Mouse (Mus musculus): ENCODE data around the gene Rcbtb2. TPM values are rescaled to one million over a fixed set of nuclear protein-coding genes. Genes with fewer than 3 reads are reported as not detected.

Gene Rcbtb2
- 64.0 and 77.0 TPM in 2 replicates for polyA plus RNA-seq (2014; fragmentation: Nextera tagmentation; extraction: Ambion mirVana)

- 74% methylated on average over 4 of the region's 4 CpGs for WGBS
- H3K4me3 ChIP-seq (replicated peaks; ENCODE audit: low read length), result no peak within 1 kb of the TSS
- no peak for DNase-seq (ENCODE audit: low spot score)
- H3K27ac ChIP-seq, result no peak within 1 kb of the TSS
- H3K4me1 ChIP-seq (replicated peaks; ENCODE audit: control insufficient read depth, insufficient read depth, low read length), result no peaks in the 10 kb centered on the region
- no peak within 1 kb of the TSS for H3K4me2 ChIP-seq (replicated peaks)
- no peaks in the 10 kb centered on the region for H3K9me3 ChIP-seq (ENCODE audit: control insufficient read depth, low read length)
- no peaks in the 10 kb centered on the region for H3K36me3 ChIP-seq (replicated peaks; ENCODE audit: control insufficient read depth, insufficient read depth)
- H3K27me3 ChIP-seq (ENCODE audit: control insufficient read depth, insufficient read depth, low read length), result no peaks in the 10 kb centered on the region
- no peak for ATAC-seq (ENCODE audit: low FRiP score)
- no peak within 1 kb of the TSS for H3K9ac ChIP-seq
Observed at GRCm38 (mm10) chr14:73122923-73123278, at the start of gene Rcbtb2. TSS of gene Rcbtb2 (plus strand) at chr14:73123037.

GRCm38 (mm10) chr14:73083563-73083962, 39.3 kb upstream of the Rcbtb2 start:
- no peaks in the 10 kb centered on the region for H3K27me3 ChIP-seq (ENCODE audit: control insufficient read depth, insufficient read depth, low read length)
- H3K4me2 ChIP-seq (replicated peaks), result no peak overlapping the region
- no peak overlapping the region for H3K9ac ChIP-seq
- H3K36me3 ChIP-seq (replicated peaks; ENCODE audit: control insufficient read depth, insufficient read depth), result no peaks in the 10 kb centered on the region
- DNase-seq (ENCODE audit: low spot score) (no peak), ATAC-seq (ENCODE audit: low FRiP score) (no peak)
- no peak overlapping the region for H3K27ac ChIP-seq
- no peaks in the 10 kb centered on the region for H3K9me3 ChIP-seq (ENCODE audit: control insufficient read depth, low read length)
- no peaks in the 10 kb centered on the region for H3K4me1 ChIP-seq (replicated peaks; ENCODE audit: control insufficient read depth, insufficient read depth, low read length)
- 93% methylated on average over 2 of the region's 2 CpGs for WGBS
- no peak overlapping the region for H3K4me3 ChIP-seq (replicated peaks; ENCODE audit: low read length)

- no peak for ATAC-seq (ENCODE audit: low FRiP score)
- Histone ChIP-seq H3K9me3 (ENCODE audit: control insufficient read depth, low read length) (no peaks in the 10 kb centered on the region), H3K36me3 (replicated peaks; ENCODE audit: control insufficient read depth, insufficient read depth) (no peaks in the 10 kb centered on the region), H3K4me1 (replicated peaks; ENCODE audit: control insufficient read depth, insufficient read depth, low read length) (no peaks in the 10 kb centered on the region), H3K4me2 (replicated peaks) (no peak overlapping the region), H3K4me3 (replicated peaks; ENCODE audit: low read length) (no peak overlapping the region), H3K9ac (no peak overlapping the region), H3K27me3 (ENCODE audit: control insufficient read depth, insufficient read depth, low read length) (no peaks in the 10 kb centered on the region), H3K27ac (no peak overlapping the region)
- no peak for DNase-seq (ENCODE audit: low spot score)
- 64% methylated on average over 3 of the region's 3 CpGs for WGBS
Observed at GRCm38 (mm10) chr14:73086425-73086824, 36.4 kb upstream of the Rcbtb2 start.

GRCm38 (mm10) chr14:73087247-73087646, 35.6 kb upstream of the Rcbtb2 start:
- Histone ChIP-seq H3K4me3 (replicated peaks; ENCODE audit: low read length) (no peak overlapping the region), H3K4me2 (replicated peaks) (no peak overlapping the region), H3K27ac (no peak overlapping the region), H3K36me3 (replicated peaks; ENCODE audit: control insufficient read depth, insufficient read depth) (no peaks in the 10 kb centered on the region), H3K9ac (no peak overlapping the region), H3K9me3 (ENCODE audit: control insufficient read depth, low read length) (no peaks in the 10 kb centered on the region), H3K4me1 (replicated peaks; ENCODE audit: control insufficient read depth, insufficient read depth, low read length) (no peaks in the 10 kb centered on the region), H3K27me3 (ENCODE audit: control insufficient read depth, insufficient read depth, low read length) (no peaks in the 10 kb centered on the region)
- WGBS, result 97% methylated on average over 5 of the region's 5 CpGs
- ATAC-seq (ENCODE audit: low FRiP score) (no peak), DNase-seq (ENCODE audit: low spot score) (no peak)

GRCm38 (mm10) chr14:73087746-73088145, 35.1 kb upstream of the Rcbtb2 start:
- no peak overlapping the region for H3K4me2 ChIP-seq (replicated peaks)
- H3K27ac ChIP-seq, result no peak overlapping the region
- WGBS, result 87% methylated on average over 5 of the region's 5 CpGs
- no peak overlapping the region for H3K4me3 ChIP-seq (replicated peaks; ENCODE audit: low read length)
- no peak overlapping the region for H3K9ac ChIP-seq
- H3K9me3 ChIP-seq (ENCODE audit: control insufficient read depth, low read length), result no peaks in the 10 kb centered on the region
- H3K36me3 ChIP-seq (replicated peaks; ENCODE audit: control insufficient read depth, insufficient read depth), result no peaks in the 10 kb centered on the region
- no peak for DNase-seq (ENCODE audit: low spot score)
- H3K4me1 ChIP-seq (replicated peaks; ENCODE audit: control insufficient read depth, insufficient read depth, low read length), result no peaks in the 10 kb centered on the region
- ATAC-seq (ENCODE audit: low FRiP score), result no peak
- H3K27me3 ChIP-seq (ENCODE audit: control insufficient read depth, insufficient read depth, low read length), result no peaks in the 10 kb centered on the region

GRCm38 (mm10) chr14:73088224-73088623, 34.6 kb upstream of the Rcbtb2 start:
- DNase-seq (ENCODE audit: low spot score), result no peak
- H3K9ac ChIP-seq, result no peak overlapping the region
- ATAC-seq (ENCODE audit: low FRiP score), result no peak
- WGBS, result 89% methylated on average over 1 of the region's 1 CpGs
- no peaks in the 10 kb centered on the region for H3K4me1 ChIP-seq (replicated peaks; ENCODE audit: control insufficient read depth, insufficient read depth, low read length)
- H3K27ac ChIP-seq, result no peak overlapping the region
- no peak overlapping the region for H3K4me2 ChIP-seq (replicated peaks)
- H3K27me3 ChIP-seq (ENCODE audit: control insufficient read depth, insufficient read depth, low read length), result no peaks in the 10 kb centered on the region
- no peak overlapping the region for H3K4me3 ChIP-seq (replicated peaks; ENCODE audit: low read length)
- H3K9me3 ChIP-seq (ENCODE audit: control insufficient read depth, low read length), result no peaks in the 10 kb centered on the region
- no peaks in the 10 kb centered on the region for H3K36me3 ChIP-seq (replicated peaks; ENCODE audit: control insufficient read depth, insufficient read depth)

GRCm38 (mm10) chr14:73092871-73093270, 30.0 kb upstream of the Rcbtb2 start:
- no peak for DNase-seq (ENCODE audit: low spot score)
- H3K9ac ChIP-seq, result no peak overlapping the region
- no peaks in the 10 kb centered on the region for H3K36me3 ChIP-seq (replicated peaks; ENCODE audit: control insufficient read depth, insufficient read depth)
- no peaks in the 10 kb centered on the region for H3K9me3 ChIP-seq (ENCODE audit: control insufficient read depth, low read length)
- WGBS, result 93% methylated on average over 3 of the region's 3 CpGs
- no peak overlapping the region for H3K4me3 ChIP-seq (replicated peaks; ENCODE audit: low read length)
- H3K4me1 ChIP-seq (replicated peaks; ENCODE audit: control insufficient read depth, insufficient read depth, low read length), result no peaks in the 10 kb centered on the region
- no peak overlapping the region for H3K4me2 ChIP-seq (replicated peaks)
- H3K27ac ChIP-seq, result no peak overlapping the region
- no peaks in the 10 kb centered on the region for H3K27me3 ChIP-seq (ENCODE audit: control insufficient read depth, insufficient read depth, low read length)
- ATAC-seq (ENCODE audit: low FRiP score), result no peak

GRCm38 (mm10) chr14:73094802-73095550, 27.9 kb upstream of the Rcbtb2 start:
- H3K4me1 ChIP-seq (replicated peaks; ENCODE audit: control insufficient read depth, insufficient read depth, low read length), result no peaks in the 10 kb centered on the region
- no peak for DNase-seq (ENCODE audit: low spot score)
- no peaks in the 10 kb centered on the region for H3K27me3 ChIP-seq (ENCODE audit: control insufficient read depth, insufficient read depth, low read length)
- H3K4me2 ChIP-seq (replicated peaks), result no peak overlapping the region
- 84% methylated on average over 13 of the region's 13 CpGs for WGBS
- H3K4me3 ChIP-seq (replicated peaks; ENCODE audit: low read length), result no peak overlapping the region
- no peaks in the 10 kb centered on the region for H3K36me3 ChIP-seq (replicated peaks; ENCODE audit: control insufficient read depth, insufficient read depth)
- H3K27ac ChIP-seq, result no peak overlapping the region
- ATAC-seq (ENCODE audit: low FRiP score), result no peak
- no peaks in the 10 kb centered on the region for H3K9me3 ChIP-seq (ENCODE audit: control insufficient read depth, low read length)
- H3K9ac ChIP-seq, result no peak overlapping the region

GRCm38 (mm10) chr14:73098677-73099387, 24.0 kb upstream of the Rcbtb2 start:
- WGBS, result 49% methylated on average over 10 of the region's 10 CpGs
- ATAC-seq (ENCODE audit: low FRiP score) (no peak), DNase-seq (ENCODE audit: low spot score) (peak; percentile 82)
- H3K27ac ChIP-seq, result no peak overlapping the region
- no peaks in the 10 kb centered on the region for H3K27me3 ChIP-seq (ENCODE audit: control insufficient read depth, insufficient read depth, low read length)
- H3K9ac ChIP-seq, result no peak overlapping the region
- H3K36me3 ChIP-seq (replicated peaks; ENCODE audit: control insufficient read depth, insufficient read depth), result no peaks in the 10 kb centered on the region
- H3K4me1 ChIP-seq (replicated peaks; ENCODE audit: control insufficient read depth, insufficient read depth, low read length), result no peaks in the 10 kb centered on the region
- H3K4me2 ChIP-seq (replicated peaks), result no peak overlapping the region
- no peak overlapping the region for H3K4me3 ChIP-seq (replicated peaks; ENCODE audit: low read length)
- H3K9me3 ChIP-seq (ENCODE audit: control insufficient read depth, low read length), result no peaks in the 10 kb centered on the region

Measured in hindbrain, embryonic 14.5 days (tissue).